Mouse (Mus musculus) stomach, embryonic 15.5 days (tissue): ENCODE measurements around the gene Bcl9l. TPM values are rescaled to one million over a fixed set of nuclear protein-coding genes. Genes with fewer than 3 reads are reported as not detected.

Source experiments
- ATAC-seq: fragments of 200-750 bp; cut with Nextera tagmentation; 2 replicates; pipeline ENCODE4 v1.8.0; 2017; ENCODE audit warnings: low read depth, moderate number of reproducible peaks, moderate TSS enrichment; ENCODE audit not compliant: insufficient read depth, low FRiP score
- H3K27ac ChIP-seq: fragments of 300-500 bp; sonication (generic); 2 replicates; pipeline ENCODE4 v1.5.1; 2015; ENCODE audit warnings: mild to moderate bottlenecking, inconsistent platforms
- H3K27me3 ChIP-seq: fragments of 300-500 bp; sonication (generic); replicated peaks from 2 replicates; pipeline ENCODE4 v1.6.1; 2015; ENCODE audit warnings: inconsistent platforms
- H3K36me3 ChIP-seq: fragments of 300-500 bp; sonication (generic); 2 replicates; pipeline ENCODE4 v1.6.1; 2015; ENCODE audit warnings: inconsistent platforms
- H3K4me1 ChIP-seq: fragments of 300-500 bp; sonication (generic); 2 replicates; pipeline ENCODE4 v1.6.1; 2015; ENCODE audit warnings: inconsistent platforms
- H3K4me2 ChIP-seq: fragments of 300-500 bp; sonication (generic); 2 replicates; pipeline ENCODE4 v1.6.1; 2015; ENCODE audit warnings: mild to moderate bottlenecking, inconsistent platforms
- H3K4me3 ChIP-seq: fragments of 300-500 bp; sonication (generic); replicated peaks from 2 replicates; pipeline ENCODE4 v1.5.1; 2015; ENCODE audit warnings: inconsistent platforms
- H3K9ac ChIP-seq: fragments of 300-500 bp; sonication (generic); 2 replicates; pipeline ENCODE4 v1.6.1; 2015; ENCODE audit warnings: inconsistent platforms
- H3K9me3 ChIP-seq: fragments of 300-500 bp; sonication (generic); 2 replicates; pipeline ENCODE4 v1.6.1; 2016; ENCODE audit warnings: inconsistent platforms
- WGBS: fragments of 180-500 bp; shearing (Covaris S2); methylation state at CpG from one replicate; pipeline ENCODE4 v1.1.7; 2015; 5-methylcytosine and 5-hydroxymethylcytosine counted together
- polyA plus RNA-seq: library from polyadenylated mRNA; unstranded; fragments of >200 nt; fragmentation: Nextera tagmentation; extraction: Ambion mirVana; gene quantifications from 2 replicates; pipeline ENCODE4 v1.2.1, GENCODE M21; 2015

Gene Bcl9l
- polyA plus RNA-seq, 1 experiment from 2014 or later: 12.0 TPM

- no peaks in the 10 kb centered on the region for H3K27me3 ChIP-seq
- H3K9ac ChIP-seq: peak overlapping the region; percentile 10; the same call in 1 of the 2 replicates
- ATAC-seq: no peak
- 32% methylated on average over 6 of the region's 6 CpGs for WGBS
- peak overlapping the region; percentile 97 for H3K27ac ChIP-seq
- peak overlapping the region; percentile 96 for H3K4me3 ChIP-seq
- H3K4me2 ChIP-seq: peak overlapping the region; percentile 69
- H3K9me3 ChIP-seq: no peaks in the 10 kb centered on the region
- peaks cover 71% of the 10 kb centered on the region for H3K4me1 ChIP-seq
- H3K36me3 ChIP-seq: no peaks in the 10 kb centered on the region
Measured at GRCm38 (mm10) chr9:44485105-44485515, 2.5 kb downstream of the Bcl9l start.

- H3K36me3 ChIP-seq: no peaks in the 10 kb centered on the region
- H3K9me3 ChIP-seq: no peaks in the 10 kb centered on the region
- 0 out of 2 replicates have a peak, but pooled peaks have one; percentile 5 for ATAC-seq
- H3K27ac ChIP-seq: peak overlapping the region; percentile 97
- WGBS: 25% methylated on average over 12 of the region's 14 CpGs
- peaks cover 76% of the 10 kb centered on the region for H3K4me1 ChIP-seq
- H3K9ac ChIP-seq: peak overlapping the region; percentile 10; the same call in 1 of the 2 replicates
- peak overlapping the region; percentile 96 for H3K4me3 ChIP-seq
- H3K4me2 ChIP-seq: peak overlapping the region; percentile 69
- no peaks in the 10 kb centered on the region for H3K27me3 ChIP-seq
Measured at GRCm38 (mm10) chr9:44485516-44486161, 3.0 kb downstream of the Bcl9l start.

GRCm38 (mm10) chr9:44486335-44486734 is 3.7 kb downstream of the Bcl9l start:
- Histone ChIP-seq H3K4me3 (peak overlapping the region; percentile 96), H3K27me3 (no peaks in the 10 kb centered on the region), H3K9ac (no peak overlapping the region), H3K36me3 (no peaks in the 10 kb centered on the region; the same call in 1 of the 2 replicates), H3K9me3 (no peaks in the 10 kb centered on the region), H3K27ac (peak overlapping the region; percentile 97), H3K4me2 (peak overlapping the region; percentile 69), H3K4me1 (peaks cover 83% of the 10 kb centered on the region)
- WGBS: 5% methylated on average over 3 of the region's 3 CpGs
- no peak for ATAC-seq

GRCm38 (mm10) chr9:44486741-44487421 is 4.3 kb downstream of the Bcl9l start:
- ATAC-seq: no peak
- H3K9ac ChIP-seq: no peak overlapping the region
- H3K27me3 ChIP-seq: no peaks in the 10 kb centered on the region
- H3K4me2 ChIP-seq: peak overlapping the region; percentile 69
- peak overlapping the region; percentile 96 for H3K4me3 ChIP-seq
- H3K27ac ChIP-seq: peak overlapping the region; percentile 97
- WGBS: 11% methylated on average over 15 of the region's 15 CpGs
- no peaks in the 10 kb centered on the region; the same call in 1 of the 2 replicates for H3K36me3 ChIP-seq
- H3K9me3 ChIP-seq: no peaks in the 10 kb centered on the region
- H3K4me1 ChIP-seq: peaks cover 85% of the 10 kb centered on the region

- H3K4me1 ChIP-seq: peaks cover 84% of the 10 kb centered on the region
- H3K4me2 ChIP-seq: peak overlapping the region; percentile 69
Measured at GRCm38 (mm10) chr9:44487441-44487840, 4.8 kb downstream of the Bcl9l start.

GRCm38 (mm10) chr9:44488416-44488815 is 5.8 kb downstream of the Bcl9l start:
- WGBS: 23% methylated on average over 8 of the region's 8 CpGs

More at GRCm38 (mm10) chr9:44487441-44487840, 4.8 kb downstream of the Bcl9l start:
- Histone ChIP-seq H3K27ac (peak overlapping the region; percentile 97), H3K9ac (no peak overlapping the region), H3K27me3 (no peaks in the 10 kb centered on the region), H3K4me3 (peak overlapping the region; percentile 96), H3K9me3 (no peaks in the 10 kb centered on the region), H3K36me3 (no peaks in the 10 kb centered on the region; the same call in 1 of the 2 replicates)
- WGBS: 11% methylated on average over 7 of the region's 7 CpGs
- ATAC-seq: peak; percentile 37

GRCm38 (mm10) chr9:44488855-44489381 is 6.3 kb downstream of the Bcl9l start:
- Histone ChIP-seq H3K27me3 (no peaks in the 10 kb centered on the region), H3K9me3 (no peaks in the 10 kb centered on the region), H3K4me2 (peak overlapping the region; percentile 69), H3K4me3 (peak overlapping the region; percentile 96), H3K27ac (peak overlapping the region; percentile 97), H3K4me1 (peaks cover 98% of the 10 kb centered on the region), H3K36me3 (no peaks in the 10 kb centered on the region; the same call in 1 of the 2 replicates), H3K9ac (0 out of 2 replicates have a peak overlapping the region, but pooled peaks have one; percentile 4)
- under 1% methylated on average over 5 of the region's 5 CpGs for WGBS
- ATAC-seq: peak; percentile 19; the same call in 1 of the 2 replicates

More at GRCm38 (mm10) chr9:44488416-44488815, 5.8 kb downstream of the Bcl9l start:
- H3K4me1 ChIP-seq: peaks cover 94% of the 10 kb centered on the region
- ATAC-seq: no peak
- no peaks in the 10 kb centered on the region for H3K9me3 ChIP-seq
- peak overlapping the region; percentile 97 for H3K27ac ChIP-seq
- H3K27me3 ChIP-seq: no peaks in the 10 kb centered on the region
- peak overlapping the region; percentile 69 for H3K4me2 ChIP-seq
- H3K4me3 ChIP-seq: peak overlapping the region; percentile 96; the same call in 1 of the 2 replicates
- H3K9ac ChIP-seq: no peak overlapping the region
- no peaks in the 10 kb centered on the region; the same call in 1 of the 2 replicates for H3K36me3 ChIP-seq

- 18% methylated on average over 17 of the region's 17 CpGs for WGBS
- H3K36me3 ChIP-seq: no peaks in the 10 kb centered on the region; the same call in 1 of the 2 replicates
- no peak overlapping the region for H3K9ac ChIP-seq
- H3K4me2 ChIP-seq: peak overlapping the region; percentile 69
- H3K4me3 ChIP-seq: peak overlapping the region; percentile 96
- H3K9me3 ChIP-seq: no peaks in the 10 kb centered on the region
- peak overlapping the region; percentile 97 for H3K27ac ChIP-seq
- ATAC-seq: no peak
- H3K4me1 ChIP-seq: peaks cover 98% of the 10 kb centered on the region
- H3K27me3 ChIP-seq: no peaks in the 10 kb centered on the region
Measured at GRCm38 (mm10) chr9:44489651-44490085, 7.0 kb downstream of the Bcl9l start.

- 22% methylated on average over 17 of the region's 17 CpGs for WGBS
- Histone ChIP-seq H3K27ac (peak overlapping the region; percentile 97), H3K9me3 (no peaks in the 10 kb centered on the region), H3K4me2 (peak overlapping the region; percentile 69), H3K4me3 (peak overlapping the region; percentile 96), H3K9ac (no peak overlapping the region), H3K4me1 (peaks cover 98% of the 10 kb centered on the region), H3K27me3 (no peaks in the 10 kb centered on the region), H3K36me3 (no peaks in the 10 kb centered on the region; the same call in 1 of the 2 replicates)
- ATAC-seq: no peak
Measured at GRCm38 (mm10) chr9:44490086-44490967, 7.7 kb downstream of the Bcl9l start.

GRCm38 (mm10) chr9:44491351-44491750 is 8.7 kb downstream of the Bcl9l start:
- H3K36me3 ChIP-seq: no peaks in the 10 kb centered on the region; the same call in 1 of the 2 replicates
- peak overlapping the region; percentile 97 for H3K27ac ChIP-seq
- H3K9me3 ChIP-seq: no peaks in the 10 kb centered on the region
- ATAC-seq: no peak
- WGBS: 79% methylated on average over 10 of the region's 10 CpGs
- H3K4me1 ChIP-seq: peaks cover 98% of the 10 kb centered on the region
- H3K9ac ChIP-seq: no peak overlapping the region
- H3K4me3 ChIP-seq: no peak overlapping the region
- 0 out of 2 replicates have a peak overlapping the region, but pooled peaks have one; percentile 69 for H3K4me2 ChIP-seq
- H3K27me3 ChIP-seq: no peaks in the 10 kb centered on the region
